ENCODE assay signal across 8 mouse cellular contexts in the genomic region with DNA sequence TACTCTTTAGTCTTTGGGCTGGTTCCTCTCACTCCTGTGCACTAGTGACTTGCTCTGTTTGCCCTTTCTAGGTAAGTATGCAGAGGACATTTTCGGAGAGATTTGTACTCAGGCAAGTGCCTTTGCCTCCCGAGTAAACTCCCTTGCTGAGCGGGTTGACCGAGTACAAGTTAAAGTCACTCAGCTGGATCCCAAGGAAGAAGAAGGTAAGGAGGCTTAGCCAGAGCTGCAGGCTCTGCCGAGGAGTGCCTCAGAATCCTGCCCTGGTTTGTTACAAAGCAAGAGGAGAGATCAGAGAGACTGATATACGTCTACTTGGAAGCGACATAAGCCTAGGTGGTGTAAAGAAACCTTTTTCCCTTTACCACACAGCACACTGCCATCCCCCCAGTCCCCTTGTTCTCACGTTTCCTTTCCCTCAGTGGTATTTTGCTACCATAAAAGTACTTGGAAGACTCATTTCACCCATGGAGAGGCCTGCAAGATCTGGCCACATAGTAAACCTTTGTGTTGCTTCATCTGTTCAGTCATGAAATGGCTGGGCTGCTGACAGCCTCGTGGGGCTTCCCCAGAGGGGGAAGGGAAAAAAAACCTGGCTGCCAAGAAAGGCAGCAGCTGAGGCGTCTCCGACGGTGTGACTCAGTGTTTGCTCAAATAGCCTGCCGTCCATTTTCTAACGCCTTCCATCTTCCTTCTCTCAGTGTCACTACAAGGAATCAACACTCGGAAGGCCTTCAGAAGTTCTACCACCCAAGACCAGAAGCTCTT. TPM values are rescaled to one million over a fixed set of nuclear protein-coding genes. Genes with fewer than 3 reads are reported as not detected.
A peak's percentile ranks its signal among the peaks of the same experiment; 100 is the strongest.
DNase-seq lines count a peak whose midpoint lies in the region; ATAC-seq lines count a peak whose summit lies in the region.

No protein-coding gene starts in this region.

- DNase-seq in left cerebral cortex, postnatal 14 days (ENCODE audit: low spot score in 2 of 2), result peak; percentile 28 to 61
- no peak for DNase-seq in left cerebral cortex, adult 11 months (ENCODE audit: low spot score)
- DNase-seq in gonadal fat pad, adult 2 months (ENCODE audit: low read depth), result peak; percentile 72
- DNase-seq in intestine, embryonic 14.5 days (ENCODE audit: low spot score), result peak; percentile 70
- DNase-seq in lung, postnatal 10 days, result peak; percentile 87
- no peak for DNase-seq in cerebellum, postnatal 25 days
- no peak for DNase-seq in yolk sac, embryonic 10.5 days (ENCODE audit: low spot score)

- intact Hi-C loops in left cerebral cortex, postnatal 14 days (cut with DNase I), result no loop called here

- H3K36me3 ChIP-seq in intestine, embryonic 14.5 days (ENCODE audit: control insufficient read depth, insufficient read depth, low read length), result peaks cover 79% of the 10 kb centered on the region

- ATAC-seq in activated CD4-positive, CD25-positive, alpha-beta regulatory T cell, adult 4 months, result peak; percentile 85
- ATAC-seq in intestine, embryonic 14.5 days (replicated peaks; ENCODE audit: low FRiP score, low TSS enrichment, low read depth), result peak; percentile 50; the same call in 1 of the 2 replicates

- H3K9me3 ChIP-seq in intestine, embryonic 14.5 days (ENCODE audit: control insufficient read depth, low read length), result no peaks in the 10 kb centered on the region

- no peaks in the 10 kb centered on the region for H3K27me3 ChIP-seq in intestine, embryonic 14.5 days (replicated peaks; ENCODE audit: control insufficient read depth, insufficient read depth, low read length)

- H3K9ac ChIP-seq in intestine, embryonic 14.5 days (ENCODE audit: low read length), result 0 out of 2 replicates have a peak overlapping the region, but pooled peaks have one; percentile 10

- peak overlapping the region; percentile 89 for H3K27ac ChIP-seq in intestine, embryonic 14.5 days (ENCODE audit: low read depth)

- H3K4me1 ChIP-seq in intestine, embryonic 14.5 days (replicated peaks; ENCODE audit: control insufficient read depth, insufficient read depth, low read length), result peaks cover 30% of the 10 kb centered on the region

- peak overlapping the region; percentile 6; the same call in 1 of the 2 replicates for H3K4me2 ChIP-seq in intestine, embryonic 14.5 days (ENCODE audit: low read length)

- no peak overlapping the region for H3K4me3 ChIP-seq in intestine, embryonic 14.5 days (ENCODE audit: low read depth, low read length)

- WGBS in intestine, embryonic 14.5 days, result 22% methylated on average over 15 of the region's 15 CpGs

RNA-seq across cellular contexts. Expression of a gene that starts 26.8 kb away (rescaled TPM):
- total RNA-seq in left cerebral cortex, postnatal 14 days (2021), result 1 to 10 TPM; 2.4 to 4.1 TPM
- not detected for polyA plus RNA-seq in activated CD4-positive, CD25-positive, alpha-beta regulatory T cell, adult 4 months (2017; shearing (Covaris generic))
- polyA plus RNA-seq in gonadal fat pad, adult 2 months (2012; rRNA removed), result 8.6 and 21.6 TPM in 2 replicates
- polyA plus RNA-seq in intestine, embryonic 14.5 days (2014; fragmentation: Nextera tagmentation; extraction: Ambion mirVana), result 1.9 and 2.5 TPM in 2 replicates

RNA-seq across cellular contexts. Expression of a gene that starts 27.3 kb away (rescaled TPM):
- total RNA-seq in left cerebral cortex, postnatal 14 days (2021), result 1 to 10 TPM; 7.4 to 10.0 TPM
- polyA plus RNA-seq in activated CD4-positive, CD25-positive, alpha-beta regulatory T cell, adult 4 months (2017; shearing (Covaris generic)), result not detected
- polyA plus RNA-seq in gonadal fat pad, adult 2 months (2012; rRNA removed), result 0.32 and 0.71 TPM in 2 replicates
- not detected in 2 replicates for polyA plus RNA-seq in intestine, embryonic 14.5 days (2014; fragmentation: Nextera tagmentation; extraction: Ambion mirVana)

RNA-seq across cellular contexts. Expression of a gene that starts 54.8 kb away (rescaled TPM):
- 10 to 100 TPM; 27.3 to 34.8 TPM for total RNA-seq in left cerebral cortex, postnatal 14 days (2021)
- polyA plus RNA-seq in activated CD4-positive, CD25-positive, alpha-beta regulatory T cell, adult 4 months (2017; shearing (Covaris generic)), result 100 to 1,000 TPM in 1 of 2 experiments, 10 to 100 TPM in 1; 83.0 to 104 TPM
- 47.2 and 62.0 TPM in 2 replicates for polyA plus RNA-seq in gonadal fat pad, adult 2 months (2012; rRNA removed)
- 79.6 and 88.3 TPM in 2 replicates for polyA plus RNA-seq in intestine, embryonic 14.5 days (2014; fragmentation: Nextera tagmentation; extraction: Ambion mirVana)

RNA-seq across cellular contexts. Expression of a gene that starts 55.5 kb away (rescaled TPM):
- 1 to 10 TPM; 2.3 to 5.8 TPM for total RNA-seq in left cerebral cortex, postnatal 14 days (2021)
- polyA plus RNA-seq in activated CD4-positive, CD25-positive, alpha-beta regulatory T cell, adult 4 months (2017; shearing (Covaris generic)), result under 1 TPM in 1 of 2 experiments, not detected in 1; 0.42 TPM
- polyA plus RNA-seq in gonadal fat pad, adult 2 months (2012; rRNA removed), result 53.6 and 57.0 TPM in 2 replicates
- polyA plus RNA-seq in intestine, embryonic 14.5 days (2014; fragmentation: Nextera tagmentation; extraction: Ambion mirVana), result 2.8 and 3.2 TPM in 2 replicates

Comparison
In these comparisons a context has a peak if more than half of its experiments do, and no peak if none do; other contexts are left out.
1. DNase-seq: peak in left cerebral cortex, postnatal 14 days (2 of 2), gonadal fat pad, adult 2 months (single experiment), intestine, embryonic 14.5 days (single experiment) and lung, postnatal 10 days (single experiment); none in left cerebral cortex, adult 11 months (single experiment), cerebellum, postnatal 25 days (0 of 2) and yolk sac, embryonic 10.5 days (single experiment).